Mouse (Mus musculus): ENCODE data around the gene Tmem140. TPM values are rescaled to one million over a fixed set of nuclear protein-coding genes. Genes with fewer than 3 reads are reported as not detected.

Tmem140 gene
- total RNA-seq, 1 experiment from 2014 or later, result 26.1 TPM

- no peak for ATAC-seq (ENCODE audit: extremely low read depth, insufficient number of reproducible peaks, low FRiP score, poor library complexity, severe bottlenecking)
Measured at GRCm38 (mm10) chr6:34874101-34874921, 11.4 kb downstream of the Tmem140 start.

- peak; percentile 62 for ATAC-seq (ENCODE audit: extremely low read depth, insufficient number of reproducible peaks, low FRiP score, poor library complexity, severe bottlenecking)
Measured at GRCm38 (mm10) chr6:34875268-34875761, 12.4 kb downstream of the Tmem140 start.

- no peak for ATAC-seq (ENCODE audit: extremely low read depth, insufficient number of reproducible peaks, low FRiP score, poor library complexity, severe bottlenecking)
Measured at GRCm38 (mm10) chr6:34875966-34876834, 13.3 kb downstream of the Tmem140 start.

GRCm38 (mm10) chr6:34876835-34877156, 13.8 kb downstream of the Tmem140 start:
- ATAC-seq (ENCODE audit: extremely low read depth, insufficient number of reproducible peaks, low FRiP score, poor library complexity, severe bottlenecking), result no peak

- ATAC-seq (ENCODE audit: extremely low read depth, insufficient number of reproducible peaks, low FRiP score, poor library complexity, severe bottlenecking), result peak; percentile 74
Measured at GRCm38 (mm10) chr6:34877509-34878321, 14.8 kb downstream of the Tmem140 start, which contains the start of gene Cyren. Gene Cyren (minus strand): TSS chr6:34878060.

- ATAC-seq (ENCODE audit: extremely low read depth, insufficient number of reproducible peaks, low FRiP score, poor library complexity, severe bottlenecking), result no peak
Measured at GRCm38 (mm10) chr6:34879101-34879740, 16.3 kb downstream of the Tmem140 start.

GRCm38 (mm10) chr6:34879911-34880475, 17.0 kb downstream of the Tmem140 start:
- ATAC-seq (ENCODE audit: extremely low read depth, insufficient number of reproducible peaks, low FRiP score, poor library complexity, severe bottlenecking), result no peak

GRCm38 (mm10) chr6:34884724-34885123, 21.8 kb downstream of the Tmem140 start:
- ATAC-seq (ENCODE audit: extremely low read depth, insufficient number of reproducible peaks, low FRiP score, poor library complexity, severe bottlenecking), result no peak

- ATAC-seq (ENCODE audit: extremely low read depth, insufficient number of reproducible peaks, low FRiP score, poor library complexity, severe bottlenecking), result no peak
Measured at GRCm38 (mm10) chr6:34887131-34887850, 24.3 kb downstream of the Tmem140 start.

GRCm38 (mm10) chr6:34889185-34889584, 26.2 kb downstream of the Tmem140 start:
- ATAC-seq (ENCODE audit: extremely low read depth, insufficient number of reproducible peaks, low FRiP score, poor library complexity, severe bottlenecking), result no peak

- no peak for ATAC-seq (ENCODE audit: extremely low read depth, insufficient number of reproducible peaks, low FRiP score, poor library complexity, severe bottlenecking)
Measured at GRCm38 (mm10) chr6:34895569-34895968, 32.6 kb downstream of the Tmem140 start.

GRCm38 (mm10) chr6:34896168-34896780, 33.3 kb downstream of the Tmem140 start:
- no peak for ATAC-seq (ENCODE audit: extremely low read depth, insufficient number of reproducible peaks, low FRiP score, poor library complexity, severe bottlenecking)

- ATAC-seq (ENCODE audit: extremely low read depth, insufficient number of reproducible peaks, low FRiP score, poor library complexity, severe bottlenecking), result no peak
Measured at GRCm38 (mm10) chr6:34899127-34899526, 36.2 kb downstream of the Tmem140 start.

GRCm38 (mm10) chr6:34900990-34901389, 38.0 kb downstream of the Tmem140 start:
- no peak for ATAC-seq (ENCODE audit: extremely low read depth, insufficient number of reproducible peaks, low FRiP score, poor library complexity, severe bottlenecking)

GRCm38 (mm10) chr6:34901911-34902444, 39.0 kb downstream of the Tmem140 start:
- ATAC-seq (ENCODE audit: extremely low read depth, insufficient number of reproducible peaks, low FRiP score, poor library complexity, severe bottlenecking), result peak; percentile 68

GRCm38 (mm10) chr6:34902578-34902977, 39.6 kb downstream of the Tmem140 start:
- no peak for ATAC-seq (ENCODE audit: extremely low read depth, insufficient number of reproducible peaks, low FRiP score, poor library complexity, severe bottlenecking)

GRCm38 (mm10) chr6:34903441-34903840, 40.5 kb downstream of the Tmem140 start:
- no peak for ATAC-seq (ENCODE audit: extremely low read depth, insufficient number of reproducible peaks, low FRiP score, poor library complexity, severe bottlenecking)
